Mouse (Mus musculus): ENCODE data around the gene Espnl.

DNA sequence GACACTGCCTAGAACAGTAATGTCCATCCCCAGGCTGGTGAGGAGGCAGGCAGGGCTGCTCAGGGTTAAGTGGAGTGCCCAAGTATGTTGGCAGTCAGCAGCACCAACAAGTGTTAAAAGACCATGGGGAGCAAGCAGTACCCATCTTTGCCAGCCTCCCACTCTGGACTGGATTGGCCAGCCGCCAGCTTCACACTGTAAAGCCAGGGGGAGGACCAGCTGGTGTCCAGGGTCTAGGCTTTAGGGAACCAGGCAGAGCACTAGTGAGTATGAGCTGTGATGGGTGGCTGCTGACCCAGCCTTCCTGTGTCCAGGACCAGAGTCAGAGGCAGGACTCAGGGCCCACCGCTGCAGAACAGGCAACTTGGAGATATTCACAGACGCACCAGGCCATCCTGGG is 22.1 kb downstream of the Espnl start:
- TF ChIP-seq CTCF (IDR thresholded peaks at IDR 0.05; ENCODE audit: low read depth) (no peak), EP300 (IDR thresholded peaks at IDR 0.05; ENCODE audit: low read depth) (no peak)

Measured in heart, postnatal 0 days (tissue).